Mouse (Mus musculus) layer of hippocampus, adult 2 months (tissue): ENCODE results near the gene Ddx39. TPM values are rescaled to one million over a fixed set of nuclear protein-coding genes. Genes with fewer than 3 reads are reported as not detected.

Experiments
- DNase-seq, 2 experiments: peaks; one replicate each; pipeline ENCODE4 v3.0.0; 2022; ENCODE audit warnings: low spot score in 2 of 2
- H3K27ac ChIP-seq: fragments of 200-600 bp; 2 replicates; pipeline ENCODE4 v1.8.1; 2022
- H3K4me3 ChIP-seq: fragments of 200-600 bp; 2 replicates; pipeline ENCODE4 v1.8.1; 2022; ENCODE audit warnings: mild to moderate bottlenecking
- CTCF ChIP-seq: fragments of 200-600 bp; conservative IDR thresholded peaks from 2 replicates; pipeline ENCODE4 v1.8.1; 2022; ENCODE audit warnings: antibody characterized with exemption, mild to moderate bottlenecking, moderate library complexity
- microRNA-seq, 2 experiments: library from miRNA; unstranded; fragments of <30 nt; microRNA quantifications; one replicate each; pipeline ENCODE4 v1.2.0; 2021
- total RNA-seq, 2 experiments: library from RNA; stranded (reverse); gene quantifications; 2 replicates each; pipeline ENCODE4 v1.2.3; 2021

The Ddx39 gene
- total RNA-seq, 2 experiments from 2014 or later: 17.9 to 20.4 TPM

- no peak overlapping the region for H3K27ac ChIP-seq
- DNase-seq: no peak
- no peak for TF ChIP-seq CTCF
- H3K4me3 ChIP-seq: no peak overlapping the region
Observed at GRCm38 (mm10) chr8:83770669-83771068, 55.7 kb downstream of the Ddx39 start.

- TF ChIP-seq CTCF: no peak
- no peak for DNase-seq
- Histone ChIP-seq H3K4me3 (no peak overlapping the region), H3K27ac (no peak overlapping the region)
Observed at GRCm38 (mm10) chr8:83771791-83772190, 56.8 kb downstream of the Ddx39 start.

- DNase-seq: no peak
- Histone ChIP-seq H3K27ac (peak overlapping the region; percentile 24; the same call in 1 of the 2 replicates), H3K4me3 (peak overlapping the region; percentile 55)
- no peak for TF ChIP-seq CTCF
Observed at GRCm38 (mm10) chr8:83772701-83773451, 57.9 kb downstream of the Ddx39 start.

GRCm38 (mm10) chr8:83773452-83773846 is 58.5 kb downstream of the Ddx39 start:
- peak overlapping the region; percentile 55; the same call in 1 of the 2 replicates for H3K4me3 ChIP-seq

DNA sequence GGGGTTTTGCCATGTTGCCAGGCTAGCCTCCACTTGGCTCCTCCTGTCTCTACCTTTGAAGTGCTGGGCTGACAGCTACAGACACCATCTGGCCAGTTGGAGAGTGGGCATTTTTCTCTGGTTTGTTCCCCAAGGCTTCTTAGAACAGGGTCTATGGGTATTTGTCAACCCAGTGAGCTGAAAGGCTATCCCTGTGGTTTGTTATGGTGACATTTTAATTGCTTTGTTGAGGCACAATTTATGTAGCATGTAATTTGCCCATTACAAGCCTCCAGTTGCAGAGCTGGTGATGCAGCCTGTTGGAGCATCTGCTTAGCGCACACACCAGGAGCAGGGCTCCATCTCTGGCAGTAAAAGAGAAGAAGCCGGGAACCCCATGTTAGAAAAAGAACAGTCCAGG is 59.2 kb downstream of the Ddx39 start:
- no peak overlapping the region for H3K4me3 ChIP-seq
- DNase-seq: no peak
- no peak overlapping the region for H3K27ac ChIP-seq
- no peak for TF ChIP-seq CTCF

More at GRCm38 (mm10) chr8:83773452-83773846, 58.5 kb downstream of the Ddx39 start:
- no peak for DNase-seq
- H3K27ac ChIP-seq: no peak overlapping the region
- TF ChIP-seq CTCF: no peak

Small RNAs within 50 kb of the gene (microRNA-seq; reads per million reads assigned to microRNA genes)
- 0 reads per million in 2 experiments for gene Mir1668

Other genes with a start within 250 kb of the Ddx39 start
- gene Olfr370, start 179.4 kb upstream of the Ddx39 start, total RNA-seq: not detected
- gene Ndufb7, start 148.5 kb upstream of the Ddx39 start, total RNA-seq: 100 to 1,000 TPM; 154 to 156 TPM
- 100 to 1,000 TPM; 503 to 542 TPM for gene Tecr, start 107.2 kb upstream of the Ddx39 start, total RNA-seq
- gene Dnajb1, start 107.0 kb upstream of the Ddx39 start, total RNA-seq: 10 to 100 TPM; 36.5 to 37.6 TPM
- 10 to 100 TPM; 52.8 to 55.4 TPM for gene Gipc1, start 62.5 kb upstream of the Ddx39 start, total RNA-seq
- under 1 TPM; 0.42 to 0.84 TPM for gene Ptger1, start 48.5 kb upstream of the Ddx39 start, total RNA-seq
- 10 to 100 TPM; 47.9 to 56.8 TPM for gene Pkn1, start 16.0 kb upstream of the Ddx39 start, total RNA-seq
- gene Adgre5, start 26.1 kb downstream of the Ddx39 start, total RNA-seq: 10 to 100 TPM in 1 of 2 experiments, 1 to 10 TPM in 1; 8.1 to 12.4 TPM
- gene Adgrl1, start 184.9 kb downstream of the Ddx39 start, total RNA-seq: 100 to 1,000 TPM; 328 to 329 TPM
- under 1 TPM; 0.44 to 0.87 TPM for gene Gm10644, start 240.0 kb downstream of the Ddx39 start, total RNA-seq
- gene Asf1b, start 240.3 kb downstream of the Ddx39 start, total RNA-seq: under 1 TPM; 0.44 to 0.82 TPM